Mouse (Mus musculus): ENCODE measurements at regions not wholly inside any gene's neighbourhood (a gene's known extent, or its start where the extent isn't known, plus 50 kb on each side); places are given as distances from the start of the nearest gene placed in this dataset.
A peak's percentile ranks its signal among the peaks of the same experiment; 100 is the strongest.

DNA sequence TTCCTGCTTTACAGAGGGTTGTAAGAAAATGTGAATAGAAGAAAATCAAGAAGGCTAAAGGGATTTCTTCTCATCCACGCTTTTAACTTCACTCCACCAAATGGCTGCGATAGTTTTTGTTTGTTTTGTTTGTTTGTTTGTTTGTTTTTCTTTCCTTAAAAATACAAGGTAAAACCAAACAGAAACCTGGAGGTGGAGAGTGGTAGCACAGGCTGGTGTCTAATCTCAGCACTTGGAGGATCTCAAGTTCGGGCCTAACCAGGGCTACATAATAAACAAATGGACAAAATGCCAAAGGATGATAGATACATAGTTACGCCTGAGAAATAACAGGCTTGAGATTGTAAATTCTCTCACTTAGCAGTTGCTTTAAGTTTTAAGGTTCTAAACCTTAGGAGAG is 50.8 kb upstream of the Mboat1 start:
- DNase-seq (ENCODE audit: low spot score in 2 of 2) = no peak

DNA sequence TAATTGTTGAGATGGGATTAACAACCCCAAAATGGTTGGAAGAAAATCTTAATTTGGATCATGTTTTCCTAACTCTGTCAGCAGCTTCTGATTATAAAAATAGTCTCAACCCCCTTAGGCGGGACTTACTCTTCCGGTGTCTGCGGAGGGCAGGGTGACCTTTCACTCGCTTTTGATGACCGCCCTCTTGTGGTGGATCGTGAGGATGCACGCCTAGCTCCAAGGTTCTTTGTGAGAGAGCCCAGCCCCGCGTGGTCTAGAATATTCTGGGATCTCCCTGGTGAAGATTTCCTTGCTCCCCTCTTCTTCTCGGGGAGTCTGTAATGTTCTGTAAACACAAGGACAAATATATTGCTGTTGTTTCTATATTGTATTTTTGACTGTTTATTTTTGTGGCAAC is 51.3 kb upstream of the Mboat1 start:
- DNase-seq (ENCODE audit: low spot score in 2 of 2) = peak; percentile 80 to 89

GRCm38 (mm10) chr13:30084386-30084785 is 51.9 kb upstream of the Mboat1 start:
- DNase-seq (ENCODE audit: low spot score in 2 of 2) = peak in 1 of 2 experiments; percentile 7

- DNase-seq (ENCODE audit: low spot score in 2 of 2) = no peak
Measured at GRCm38 (mm10) chr13:30083949-30084348, 52.3 kb upstream of the Mboat1 start.

DNA sequence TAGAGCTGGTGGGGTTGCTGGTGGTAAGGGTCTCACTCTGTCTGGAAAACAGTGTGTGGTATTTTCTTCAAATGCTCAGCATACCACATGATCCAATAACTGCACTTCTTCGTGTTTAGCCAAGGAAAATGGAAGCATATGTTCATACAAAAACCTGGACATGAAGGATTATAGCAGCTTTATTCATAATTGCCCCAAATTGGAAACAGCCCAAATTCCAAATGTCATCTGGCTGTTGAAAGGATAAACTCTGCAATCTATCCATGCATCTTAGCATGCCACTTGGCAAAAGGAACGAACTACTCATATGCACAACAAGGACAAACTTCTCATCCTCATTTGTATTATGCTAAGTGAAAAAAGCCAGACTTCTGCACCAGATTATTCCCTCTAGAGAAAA is 53.5 kb upstream of the Mboat1 start:
- DNase-seq (ENCODE audit: low spot score in 2 of 2) = no peak

GRCm38 (mm10) chr13:30080705-30081474 is 55.4 kb upstream of the Mboat1 start:
- DNase-seq (ENCODE audit: low spot score in 2 of 2) = no peak

GRCm38 (mm10) chr13:30074517-30075064 is 61.7 kb upstream of the Mboat1 start:
- no peak for DNase-seq (ENCODE audit: low spot score in 2 of 2)

GRCm38 (mm10) chr13:30074069-30074468 is 62.2 kb upstream of the Mboat1 start:
- DNase-seq (ENCODE audit: low spot score in 2 of 2) = no peak

- no peak for DNase-seq (ENCODE audit: low spot score in 2 of 2)
Measured at GRCm38 (mm10) chr13:30069397-30069796, 66.9 kb upstream of the Mboat1 start.

- DNase-seq (ENCODE audit: low spot score in 2 of 2) = no peak
Measured at GRCm38 (mm10) chr13:30067581-30068375, 68.5 kb upstream of the Mboat1 start.

DNA sequence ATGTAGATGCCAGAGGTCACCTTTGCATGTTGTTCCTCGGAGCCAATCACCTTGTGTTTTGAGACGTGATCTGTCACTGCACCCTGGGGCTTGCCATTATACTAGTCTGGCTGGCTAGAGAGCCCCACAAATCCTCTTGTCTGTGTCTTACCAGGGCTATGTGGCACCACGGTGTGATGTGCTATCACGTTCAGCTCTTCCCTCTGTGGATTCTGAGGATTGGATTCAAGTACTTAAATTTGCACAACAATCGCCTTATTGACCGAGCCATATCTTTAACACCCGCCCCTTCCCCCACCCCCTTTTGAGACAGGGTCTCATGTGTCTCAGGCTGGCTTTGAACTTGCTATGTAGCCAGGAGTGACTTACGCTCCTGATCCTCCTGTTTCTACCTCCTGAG is 70.8 kb upstream of the Mboat1 start:
- DNase-seq (ENCODE audit: low spot score in 2 of 2) = no peak

DNA sequence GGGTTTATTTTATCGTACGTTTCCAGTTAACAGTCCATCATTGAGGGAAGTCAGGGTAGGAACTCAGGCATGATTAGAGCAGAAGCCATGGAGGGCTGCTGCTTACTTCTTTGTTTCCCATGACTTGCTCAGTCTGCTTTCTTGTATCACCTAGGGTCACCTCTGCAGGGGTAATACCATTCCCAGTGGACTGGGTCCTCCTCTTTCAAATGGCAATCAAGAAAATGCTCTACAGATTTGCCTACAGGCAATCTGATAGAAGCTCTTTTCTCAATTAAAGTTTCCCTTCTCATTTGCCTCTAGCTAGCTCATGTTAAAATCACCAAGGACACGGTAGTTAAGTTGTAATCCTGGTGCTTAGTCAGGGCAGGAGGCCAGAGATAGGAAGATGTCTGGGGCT is 72.5 kb upstream of the Mboat1 start:
- DNase-seq (ENCODE audit: low spot score in 2 of 2) = no peak

DNA sequence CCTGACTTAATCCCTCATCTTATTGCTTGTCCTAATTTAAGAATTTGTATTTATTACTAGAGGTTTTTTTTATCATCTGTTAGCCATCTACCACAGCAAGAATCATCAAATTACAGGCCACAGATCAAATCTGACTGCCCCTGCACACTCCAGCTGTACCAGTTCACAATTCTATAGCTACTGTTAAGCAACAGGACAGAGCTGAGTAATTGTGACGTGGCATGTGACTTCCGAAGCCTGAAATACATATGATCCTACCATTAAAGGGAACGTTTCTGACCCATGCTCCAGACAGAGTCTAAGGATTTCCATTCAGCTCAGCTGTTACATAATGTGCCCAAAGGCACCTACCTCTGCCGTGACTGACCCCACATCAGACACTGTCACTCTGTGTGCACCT is 74.0 kb upstream of the Mboat1 start:
- DNase-seq (ENCODE audit: low spot score in 2 of 2) = no peak

- no peak for DNase-seq (ENCODE audit: low spot score in 2 of 2)
Measured at GRCm38 (mm10) chr13:30055141-30055645, 69.3 kb upstream of the E2f3 start.

DNA sequence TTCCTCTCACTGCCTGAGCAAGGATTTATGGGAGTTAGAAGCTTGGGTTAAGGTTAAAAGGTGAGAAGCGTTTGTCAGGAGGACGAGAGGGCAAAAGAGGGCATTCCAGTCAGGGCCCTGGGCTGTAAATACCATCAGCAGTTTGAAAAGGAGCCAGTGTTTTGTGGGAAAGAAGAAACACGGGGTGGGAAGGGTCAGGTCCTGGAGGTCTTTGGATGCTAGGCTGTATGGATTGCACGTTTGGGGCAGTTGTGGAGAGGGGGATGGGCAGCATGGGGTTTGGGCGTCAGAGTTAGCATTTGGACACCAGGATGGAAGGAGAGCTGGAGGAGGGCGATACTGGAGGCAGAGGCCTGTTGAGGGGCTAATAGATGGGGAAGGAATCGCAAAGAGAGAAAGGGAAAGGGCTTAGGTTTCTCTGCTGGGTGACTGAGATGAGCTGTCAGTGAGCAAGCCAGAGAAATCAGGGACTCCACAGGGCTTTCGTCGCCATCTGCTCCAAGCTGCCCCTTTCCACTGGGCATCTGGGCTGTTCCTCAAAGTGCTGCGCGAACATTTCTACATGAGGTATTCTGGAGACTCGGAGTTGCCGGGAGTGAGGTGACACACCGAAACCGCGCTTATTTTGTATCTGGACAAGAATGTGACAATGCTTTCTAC is 66.2 kb upstream of the E2f3 start:
- no peak for DNase-seq (ENCODE audit: low spot score in 2 of 2)

DNA sequence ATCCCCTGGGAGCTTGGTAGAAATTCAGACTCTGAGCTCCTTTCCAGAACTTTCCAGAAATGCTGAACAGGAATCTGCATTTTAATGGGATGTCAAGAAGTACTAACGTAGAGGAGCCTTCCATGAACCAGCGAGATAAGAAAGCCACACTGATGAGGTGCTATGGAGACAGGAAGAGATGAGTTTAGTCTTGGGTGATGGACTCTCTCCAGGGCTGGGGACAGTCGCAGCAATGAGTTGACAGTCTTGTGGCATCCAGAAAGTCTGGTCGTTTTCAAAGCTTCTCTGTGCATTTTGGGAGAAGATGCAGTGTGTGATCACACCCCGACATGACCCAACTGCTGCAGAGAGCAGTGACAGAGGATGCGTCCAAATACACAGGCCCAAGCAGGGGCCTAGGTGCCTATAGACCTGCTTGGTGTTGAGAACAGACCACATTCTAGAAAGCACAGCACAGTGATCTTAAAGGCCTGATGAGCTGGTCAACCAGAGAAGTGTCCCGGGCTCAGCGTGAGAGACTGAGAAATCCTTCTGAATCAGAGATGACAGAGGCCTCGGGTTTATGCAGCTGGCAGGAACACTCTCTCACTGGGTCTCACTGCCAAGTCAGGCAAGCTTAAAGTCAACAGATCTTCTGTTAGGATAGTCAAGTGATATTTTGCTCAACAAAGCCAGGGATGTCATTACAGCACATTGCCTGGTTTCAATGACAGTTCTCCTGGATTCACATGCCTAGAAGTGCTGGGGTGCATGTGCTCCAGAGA is 65.1 kb upstream of the E2f3 start:
- DNase-seq (ENCODE audit: low spot score in 2 of 2) = no peak

DNA sequence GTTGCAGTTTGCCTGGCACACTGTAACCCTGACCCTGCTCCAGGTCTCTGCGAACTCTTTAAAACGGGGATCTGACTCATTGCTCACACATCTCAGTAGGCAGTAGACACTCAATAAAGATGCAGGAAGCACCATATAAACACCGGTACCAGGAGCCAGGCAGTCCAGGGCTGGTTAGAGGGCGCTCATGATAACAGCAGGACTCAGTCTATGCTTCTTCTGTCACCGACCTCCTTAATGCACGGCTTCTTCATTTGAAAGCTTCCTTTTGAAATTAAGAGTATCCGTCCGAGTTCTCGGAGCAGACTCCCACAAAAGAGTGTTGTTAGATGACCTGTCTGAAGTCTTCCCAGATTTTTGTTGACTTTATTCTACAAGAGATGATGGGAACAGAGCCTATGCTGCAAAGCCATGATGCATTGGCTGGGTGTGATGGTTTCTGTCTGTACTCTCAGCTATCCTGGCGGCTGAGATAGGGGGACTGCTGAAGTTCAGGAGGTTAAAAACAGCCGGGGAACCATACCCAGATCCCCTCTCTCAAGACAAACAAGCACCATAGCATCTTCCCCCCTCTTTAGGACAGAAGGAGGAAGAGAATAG is 62.5 kb upstream of the E2f3 start:
- no peak for DNase-seq (ENCODE audit: low spot score in 2 of 2)

DNA sequence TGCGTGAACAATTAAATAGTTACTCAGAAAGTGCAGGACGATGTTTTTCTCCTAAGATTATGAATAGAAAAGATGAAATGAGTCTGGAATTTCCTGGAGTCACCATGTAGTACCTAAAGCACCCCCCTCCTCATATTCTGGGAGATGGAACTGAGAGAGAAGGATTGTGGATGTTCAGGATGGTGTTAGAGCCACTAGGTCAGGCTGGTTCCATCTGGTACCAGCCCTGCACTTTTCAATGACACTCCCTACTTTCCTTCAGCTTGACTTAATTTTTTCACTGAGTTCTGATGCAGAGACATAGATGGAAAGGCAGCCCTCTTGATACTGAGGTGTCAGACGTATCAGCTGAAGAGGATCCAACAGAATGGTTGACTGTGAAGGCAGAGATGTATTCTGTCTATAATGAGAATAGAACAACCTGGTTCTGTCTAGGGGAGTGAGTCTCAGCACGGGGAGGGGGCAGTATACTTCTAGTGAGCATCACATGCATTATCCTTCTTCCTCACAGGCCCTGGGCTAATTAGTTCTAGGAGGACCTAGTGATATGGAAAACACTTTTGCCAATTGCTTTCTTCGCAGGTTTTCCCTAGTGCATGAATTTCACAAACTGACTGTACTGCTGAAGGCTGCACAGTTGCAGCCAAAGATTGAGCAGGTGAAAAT is 60.8 kb upstream of the E2f3 start:
- no peak for DNase-seq (ENCODE audit: low spot score in 2 of 2)

- no peak for DNase-seq (ENCODE audit: low spot score in 2 of 2)
Measured at GRCm38 (mm10) chr13:30046061-30046460, 60.2 kb upstream of the E2f3 start.

GRCm38 (mm10) chr13:30045225-30045624 is 59.4 kb upstream of the E2f3 start:
- no peak for DNase-seq (ENCODE audit: low spot score in 2 of 2)

All from spleen, postnatal 10 days (tissue).